Mouse (Mus musculus): ENCODE results near the gene Gm49373.
"Not testable (repeated sequence)": the region's sequence is repeated elsewhere in the genome, so short reads cannot be mapped to it uniquely, and the experiment has no call there.

The Gm49373 gene

DNA sequence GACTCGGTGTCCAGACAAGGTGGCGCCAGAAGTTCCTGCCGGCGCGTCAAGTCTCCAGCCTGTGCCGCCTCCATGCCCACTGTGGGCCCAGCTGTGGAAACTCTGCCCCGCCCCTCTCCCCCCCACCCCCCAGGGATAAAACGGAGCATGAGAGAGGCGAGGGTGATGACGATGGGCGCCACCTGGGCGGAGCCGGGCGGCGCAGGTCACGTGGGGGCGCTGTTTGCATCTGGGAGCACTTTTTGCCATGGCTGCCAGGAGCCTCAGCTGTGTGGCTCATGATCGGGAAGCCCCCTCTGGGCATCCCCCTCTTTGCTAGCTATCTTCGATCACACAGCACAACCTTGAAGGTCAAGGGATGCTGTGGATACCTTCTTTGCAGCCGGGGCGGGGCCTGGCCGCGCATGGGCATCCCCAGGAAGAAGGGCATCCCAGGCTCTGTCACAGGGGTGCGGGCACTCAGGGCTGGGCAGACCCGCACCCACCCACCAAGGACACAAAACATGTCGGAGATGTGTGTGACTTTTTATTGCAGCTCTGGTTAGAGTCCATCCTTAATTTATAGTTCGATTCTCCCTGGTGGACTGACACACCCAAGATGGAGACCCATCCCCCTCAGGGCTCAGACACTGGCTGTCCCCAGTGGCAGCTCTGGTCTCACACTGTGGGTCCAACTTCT, 5.8 kb downstream of the Gm49373 start, which contains the start of gene Zglp1:
Gene Zglp1 (minus strand): TSS at position 88 of the 679 bp plus-strand sequence.
- no peak for DNase-seq

DNA sequence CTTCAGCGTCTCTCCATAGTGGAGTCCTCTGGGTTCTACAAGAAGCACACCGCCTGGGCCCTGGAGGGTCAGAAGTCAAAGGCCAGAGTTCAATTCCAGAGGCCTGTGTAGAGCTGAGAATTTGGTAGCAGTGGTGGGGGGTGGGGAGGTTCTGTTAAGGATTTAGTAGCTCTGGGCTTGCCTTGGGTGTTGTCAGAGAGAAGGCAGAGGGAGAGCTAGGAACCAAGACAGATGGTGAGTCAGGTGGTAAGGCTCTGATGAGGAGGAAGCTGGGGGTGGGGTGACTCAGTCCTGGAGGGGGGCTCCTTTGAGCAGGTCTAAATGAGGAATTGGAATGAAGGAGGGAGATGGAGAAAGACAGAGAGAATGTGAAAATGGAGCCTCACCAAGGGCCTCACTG, 10.0 kb downstream of the Gm49373 start:
- no peak for DNase-seq

DNA sequence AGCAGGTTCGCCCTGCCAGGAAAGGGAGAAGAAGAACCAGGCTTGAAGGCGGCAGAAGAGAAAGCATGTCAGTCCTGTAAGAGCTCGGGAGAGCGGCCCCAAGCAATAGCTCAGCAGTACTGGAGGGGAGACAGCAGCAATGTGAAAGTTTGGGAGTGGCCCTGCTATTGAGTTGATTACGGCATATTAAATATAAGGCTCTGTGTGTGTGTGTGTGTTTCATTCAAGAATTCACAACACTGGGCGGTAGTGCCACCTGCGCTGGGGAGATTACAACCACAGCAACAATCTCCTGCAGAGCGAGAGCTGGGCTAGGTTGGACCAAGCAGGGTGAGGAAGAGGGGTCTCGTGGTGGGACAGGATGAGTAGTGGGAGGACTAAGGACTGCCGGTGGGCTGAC, 21.3 kb downstream of the Gm49373 start:
- no peak for DNase-seq

DNA sequence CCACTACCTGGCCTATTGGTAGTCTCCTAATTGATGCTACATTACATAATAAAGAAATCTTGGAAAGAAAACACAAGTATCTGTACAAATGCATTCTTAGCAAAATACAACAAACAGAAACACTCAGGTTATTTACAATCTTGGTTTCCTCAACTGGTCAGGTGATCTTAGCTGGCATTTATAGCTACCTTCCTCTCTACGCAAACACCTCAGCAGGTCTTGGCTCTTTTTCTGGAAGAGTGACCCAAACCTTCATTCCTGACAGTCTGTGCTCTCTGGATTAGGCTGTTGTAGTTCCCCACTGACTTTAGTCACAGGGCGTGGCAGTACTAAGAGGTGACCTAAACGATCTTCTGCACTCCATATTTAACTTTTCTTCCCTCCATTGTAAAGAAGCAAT, 27.7 kb downstream of the Gm49373 start:
- DNase-seq: no peak

DNA sequence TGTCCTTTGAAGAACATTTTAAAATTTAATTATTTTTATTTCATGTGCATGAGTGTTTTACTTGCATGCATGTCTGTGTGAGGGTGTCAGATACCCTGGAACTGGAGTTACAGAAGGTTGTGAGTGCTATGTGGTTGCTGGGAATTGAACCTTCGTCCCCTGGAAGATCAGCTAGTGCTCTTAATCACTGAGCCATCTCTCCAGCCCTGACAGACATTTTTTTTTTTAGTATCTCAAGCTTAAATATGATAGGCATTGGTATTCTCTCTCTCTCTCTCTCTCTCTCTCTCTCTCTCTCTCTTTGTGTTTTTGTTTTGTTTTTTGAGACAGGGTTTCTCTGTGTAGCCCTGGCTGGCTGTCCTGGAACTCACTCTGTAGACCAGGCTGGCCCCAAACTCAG, 28.1 kb downstream of the Gm49373 start:
- not testable (repeated sequence) for DNase-seq

DNA sequence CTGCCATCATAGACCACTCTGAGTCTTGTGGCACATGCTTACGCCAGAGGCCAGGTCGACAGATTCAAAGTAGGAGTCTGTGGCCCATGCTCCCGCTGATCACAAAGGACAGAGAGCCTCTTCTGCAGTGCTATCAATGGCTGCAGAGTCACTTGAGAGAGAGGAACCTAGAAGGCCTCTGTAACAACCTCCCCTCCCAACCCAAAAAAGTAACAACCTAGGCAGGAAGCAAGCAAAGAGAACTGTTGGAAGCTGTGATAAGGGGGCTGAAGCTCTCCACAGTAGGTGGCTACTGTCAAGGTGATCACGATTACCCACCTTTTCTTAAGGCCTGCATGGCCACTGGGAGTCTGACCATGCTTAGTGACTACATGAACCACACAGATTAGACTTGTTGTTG, 29.3 kb downstream of the Gm49373 start:
- DNase-seq: no peak

DNA sequence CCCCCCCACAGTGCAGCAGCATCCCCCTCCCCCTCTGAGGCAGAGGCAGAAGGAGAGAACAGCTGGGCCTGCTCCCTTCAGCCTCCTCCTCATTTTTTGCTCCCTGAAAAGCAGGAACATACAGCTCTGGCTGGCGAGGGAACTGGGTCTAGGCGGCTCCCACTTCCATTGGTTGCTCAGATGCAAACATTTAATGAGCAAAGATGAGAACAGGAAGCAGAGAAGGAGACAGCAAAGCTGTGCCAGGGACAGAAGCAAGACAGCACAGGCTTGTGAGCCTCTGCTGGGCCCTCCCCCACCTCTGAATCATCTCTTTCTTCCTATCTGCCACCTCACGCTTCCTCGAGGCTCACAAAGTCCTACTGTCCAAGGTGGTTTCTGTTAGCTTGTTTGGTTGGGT, 31.6 kb downstream of the Gm49373 start:
- DNase-seq: peak; percentile 34 to 54

DNA sequence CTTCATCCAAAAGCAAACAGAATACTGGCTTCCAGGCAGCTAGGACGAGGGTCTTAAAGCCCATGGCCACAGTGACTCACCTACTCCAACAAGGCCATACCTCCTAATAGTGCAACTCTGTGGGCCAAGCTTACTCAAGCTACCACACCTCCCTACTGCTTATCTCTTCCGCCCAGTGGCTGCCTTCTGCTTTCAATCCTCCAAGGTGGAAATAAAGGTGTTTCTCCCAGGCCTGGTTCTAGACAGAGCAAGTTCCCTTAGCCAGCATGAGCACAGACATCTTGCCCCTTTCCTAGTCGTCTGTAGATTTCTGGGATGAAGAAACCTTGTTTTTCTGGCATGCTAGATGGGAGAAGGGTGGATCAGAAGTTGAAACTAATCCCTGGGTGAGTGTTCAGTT, 33.1 kb downstream of the Gm49373 start:
- DNase-seq: no peak

DNA sequence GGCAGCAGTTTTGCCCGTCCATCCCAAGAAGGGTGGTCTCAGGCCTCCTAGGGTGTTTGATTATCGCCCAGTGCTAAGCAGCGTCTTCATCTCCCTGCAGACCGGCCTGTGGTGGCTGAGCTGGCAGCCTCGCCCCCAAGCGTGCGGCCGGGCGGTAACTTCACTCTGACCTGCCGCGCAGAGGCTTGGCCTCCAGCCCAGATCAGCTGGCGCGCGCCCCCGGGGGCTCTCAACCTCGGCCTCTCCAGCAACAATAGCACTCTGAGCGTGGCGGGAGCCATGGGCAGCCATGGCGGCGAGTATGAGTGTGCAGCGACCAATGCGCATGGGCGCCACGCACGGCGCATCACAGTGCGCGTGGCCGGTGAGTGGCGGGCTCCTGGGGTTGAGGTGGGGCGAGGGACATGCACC, 35.4 kb downstream of the Gm49373 start:
- DNase-seq: peak; percentile 69 to 79

DNA sequence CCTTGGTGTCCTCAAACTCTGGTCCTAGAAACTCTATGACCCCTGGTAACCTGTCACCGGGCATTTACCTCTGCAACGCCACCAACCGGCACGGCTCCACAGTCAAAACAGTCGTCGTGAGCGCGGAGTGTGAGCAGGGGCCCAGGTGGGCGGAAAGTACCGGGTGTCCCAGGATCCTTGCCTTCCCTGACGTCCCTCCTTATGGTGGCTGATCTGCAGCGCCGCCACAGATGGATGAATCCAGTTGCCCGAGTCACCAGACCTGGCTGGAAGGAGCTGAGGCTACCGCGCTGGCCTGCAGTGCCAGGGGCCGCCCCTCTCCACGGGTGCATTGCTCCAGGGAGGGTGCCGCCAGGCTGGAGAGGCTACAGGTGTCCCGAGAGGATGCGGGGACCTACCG, 36.2 kb downstream of the Gm49373 start:
- DNase-seq: peak in 1 of 2 experiments; percentile 40

DNA sequence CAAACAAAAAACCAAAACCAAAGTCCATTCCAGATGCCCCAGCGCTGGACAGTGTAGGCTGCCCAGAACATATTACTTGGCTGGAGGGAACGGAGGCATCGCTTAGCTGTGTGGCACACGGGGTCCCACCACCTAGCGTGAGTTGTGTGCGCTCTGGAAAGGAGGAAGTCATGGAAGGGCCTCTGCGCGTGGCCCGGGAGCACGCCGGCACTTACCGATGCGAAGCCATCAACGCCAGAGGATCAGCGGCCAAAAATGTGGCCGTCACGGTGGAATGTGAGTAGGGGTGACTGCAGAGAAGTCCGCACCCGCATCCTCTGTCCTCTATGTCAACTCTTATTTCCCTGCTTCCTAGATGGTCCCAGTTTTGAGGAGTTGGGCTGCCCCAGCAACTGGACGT, 36.7 kb downstream of the Gm49373 start:
- peak in 1 of 2 experiments; percentile 29 for DNase-seq

DNA sequence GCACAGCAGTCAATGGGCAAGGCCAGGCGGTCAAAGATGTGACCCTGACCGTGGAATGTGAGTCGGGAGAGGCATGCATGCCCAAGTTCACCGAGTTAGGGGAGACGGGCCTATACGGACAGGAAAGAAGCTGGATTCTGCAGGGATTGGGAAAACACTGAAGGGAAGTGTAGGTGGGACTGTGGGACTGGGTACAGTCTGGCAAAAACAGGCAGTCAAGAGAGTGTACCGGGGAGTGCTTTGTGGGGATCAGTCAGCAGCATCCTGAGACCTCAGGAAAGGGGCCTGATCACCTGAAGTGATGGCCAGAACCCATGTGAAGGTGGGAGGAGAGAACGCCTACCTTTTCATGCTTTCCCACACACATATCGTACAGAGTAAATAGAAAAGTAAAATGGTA, 37.3 kb downstream of the Gm49373 start:
- no peak for DNase-seq

DNA sequence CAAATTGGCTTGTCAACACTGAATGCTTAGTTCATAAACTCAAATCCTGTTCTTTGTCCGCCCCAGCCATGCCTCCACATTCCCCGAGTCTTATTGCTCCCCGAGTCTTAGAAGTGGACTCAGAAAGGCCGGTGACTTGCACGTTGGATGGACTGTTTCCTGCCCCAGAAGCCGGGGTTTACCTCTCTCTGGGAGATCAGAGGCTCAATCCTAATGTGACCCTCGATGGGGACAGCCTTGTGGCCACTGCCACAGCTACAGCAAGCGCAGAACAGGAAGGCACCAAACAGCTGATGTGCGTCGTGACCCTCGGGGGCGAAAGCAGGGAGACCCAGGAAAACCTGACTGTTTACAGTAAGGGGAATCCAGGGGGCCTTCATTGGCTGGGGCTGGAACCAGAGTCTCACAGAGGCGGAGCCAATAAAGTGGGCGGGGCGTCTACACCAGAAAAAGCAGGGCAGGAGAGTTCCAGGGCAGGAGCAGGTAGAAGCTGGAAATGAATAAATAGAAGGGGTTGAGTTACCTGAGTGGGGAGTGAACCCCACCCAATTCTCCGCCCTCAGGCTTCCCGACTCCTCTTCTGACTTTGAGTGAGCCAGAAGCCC, 38.3 kb downstream of the Gm49373 start:
- peak; percentile 57 to 62 for DNase-seq

DNA sequence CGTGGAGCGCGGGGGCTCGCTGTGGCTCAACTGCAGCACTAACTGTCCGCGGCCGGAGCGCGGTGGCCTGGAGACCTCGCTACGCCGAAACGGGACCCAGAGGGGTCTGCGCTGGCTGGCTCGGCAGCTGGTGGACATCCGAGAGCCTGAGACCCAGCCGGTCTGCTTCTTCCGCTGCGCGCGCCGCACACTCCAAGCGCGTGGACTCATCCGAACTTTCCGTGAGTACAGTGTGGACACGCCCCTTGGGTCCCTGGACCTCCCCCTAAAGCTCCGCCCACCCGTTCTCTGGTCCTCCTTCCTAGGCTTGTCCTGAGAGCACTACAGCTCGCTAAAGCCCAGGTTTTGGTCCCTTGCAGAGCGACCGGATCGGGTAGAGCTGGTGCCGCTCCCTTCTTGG, 39.8 kb downstream of the Gm49373 start:
- DNase-seq: peak; percentile 91 to 94

DNA sequence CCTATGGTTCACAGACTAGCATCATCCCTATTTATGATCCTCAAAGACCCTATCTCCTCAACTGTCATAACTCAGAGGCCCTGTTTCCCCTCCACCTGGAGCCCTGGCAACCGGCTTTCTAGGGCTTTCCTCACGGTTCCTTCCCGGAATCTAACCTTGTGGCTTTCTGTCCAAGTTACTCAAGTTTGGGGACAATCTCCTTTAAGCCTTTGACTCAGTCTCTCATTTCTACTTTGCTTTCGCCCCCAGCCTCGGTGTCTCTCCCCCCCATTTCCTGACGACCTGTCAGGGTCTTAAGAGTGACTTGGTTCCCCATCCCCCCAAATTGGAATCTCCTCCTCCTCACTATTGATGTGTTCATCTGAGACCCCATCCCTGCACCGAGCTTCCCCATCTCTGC, 40.4 kb downstream of the Gm49373 start:
- no peak for DNase-seq

DNA sequence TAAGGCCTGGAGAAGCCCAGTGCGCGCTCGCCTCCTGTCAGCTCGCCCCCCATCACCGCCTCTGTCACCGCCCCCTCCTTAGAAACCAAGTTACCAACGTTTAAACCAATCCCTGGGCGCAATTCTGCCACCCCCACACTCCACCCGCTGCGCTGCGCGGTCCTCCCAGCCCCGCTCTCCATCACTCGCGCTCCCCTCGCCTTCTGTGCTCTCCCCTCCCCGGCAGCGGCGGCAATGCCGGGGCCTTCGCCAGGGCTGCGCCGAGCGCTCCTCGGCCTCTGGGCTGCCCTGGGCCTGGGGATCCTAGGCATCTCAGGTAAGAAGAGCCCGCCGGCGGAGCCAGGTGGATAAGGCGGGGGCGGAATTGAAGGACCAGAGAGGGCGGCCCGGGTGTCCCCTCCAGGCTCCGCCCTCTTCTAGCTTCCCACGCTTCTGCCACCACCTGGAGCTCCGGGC, 41.0 kb downstream of the Gm49373 start, which contains the start of gene Icam5:
Gene Icam5 (plus strand): TSS at position 178 of the 456 bp plus-strand sequence.
- DNase-seq: peak; percentile 37 to 45

DNA sequence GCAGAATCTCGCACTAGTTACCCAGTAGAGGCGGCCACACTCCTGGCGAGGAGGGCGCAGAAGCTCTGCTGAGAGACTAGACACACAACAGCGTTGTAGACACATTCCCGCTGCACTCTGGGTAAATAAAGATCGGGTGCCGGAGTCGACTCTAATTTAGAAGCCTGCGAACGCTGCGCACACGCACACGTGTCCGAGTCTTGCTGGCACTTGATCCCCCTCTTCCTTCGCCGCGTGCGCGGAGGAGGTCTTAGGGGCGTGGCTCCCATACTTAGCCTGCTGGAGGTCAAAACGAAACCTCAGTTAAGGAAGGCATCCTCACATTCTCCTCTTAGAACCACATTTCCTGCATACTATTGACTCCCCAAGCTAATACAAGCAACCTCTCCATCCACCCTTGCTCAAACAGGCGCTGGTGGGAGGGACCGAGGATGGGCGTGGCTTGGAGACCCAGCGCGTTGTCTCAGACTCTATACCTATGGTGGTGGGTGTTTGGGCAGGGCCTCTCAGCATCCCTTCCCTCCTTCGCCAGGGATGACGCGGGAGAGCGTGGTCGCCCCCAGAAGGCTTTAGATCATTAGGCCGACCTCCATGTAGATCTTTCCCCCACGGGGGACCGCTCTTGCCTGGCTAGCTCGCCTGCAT, 41.5 kb downstream of the Gm49373 start:
- peak; percentile 65 to 81 for DNase-seq

DNA sequence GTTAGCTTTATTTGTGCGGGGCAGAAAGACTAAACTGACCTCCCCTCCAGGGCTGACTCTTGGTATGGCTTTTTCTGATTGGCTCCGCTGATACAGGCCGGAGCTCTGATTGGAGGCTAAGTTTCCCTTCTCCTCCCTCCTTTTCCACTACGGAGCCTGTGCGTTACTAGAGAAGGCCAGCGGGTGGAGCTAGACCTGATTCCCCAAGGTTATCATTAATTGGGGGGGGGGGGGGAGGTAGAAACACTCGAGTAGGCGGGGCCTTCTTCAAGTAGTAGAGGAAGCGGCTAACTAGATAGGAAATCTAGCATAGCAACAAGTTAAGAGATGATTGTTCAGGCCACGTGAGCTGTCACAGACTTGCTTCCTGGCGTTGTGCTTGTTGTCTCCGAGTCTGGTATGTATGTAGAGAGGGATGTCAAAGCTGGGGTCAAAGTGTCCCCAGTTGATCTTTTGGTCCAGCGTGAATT, 42.1 kb downstream of the Gm49373 start:
- DNase-seq: peak; percentile 93 to 95

DNA sequence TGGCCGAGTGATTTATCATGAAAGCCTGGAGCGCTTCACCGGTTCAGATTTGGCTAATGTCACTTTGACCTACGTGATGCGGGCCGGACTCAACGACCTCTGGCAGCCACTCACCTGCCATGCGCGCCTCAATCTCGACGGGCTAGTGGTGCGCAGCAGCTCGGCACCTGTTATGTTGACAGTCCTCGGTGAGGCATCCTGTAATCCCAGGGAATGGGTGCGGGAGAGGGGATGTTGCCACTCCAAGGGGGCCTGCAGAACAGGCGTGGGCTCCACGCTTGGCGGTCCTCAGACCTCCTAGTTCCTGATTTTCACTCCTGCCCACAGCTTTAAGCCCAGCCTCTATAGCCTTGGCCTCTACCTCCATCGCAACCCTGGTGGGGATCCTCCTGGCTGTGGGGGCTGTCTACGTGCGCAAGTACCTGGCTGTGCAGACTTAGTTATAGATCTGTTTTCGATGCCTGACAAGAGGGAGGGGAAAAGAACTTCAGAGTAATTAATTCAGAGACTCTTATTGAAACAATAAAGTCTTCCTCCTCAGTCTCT, 42.8 kb downstream of the Gm49373 start:
- DNase-seq: peak in 1 of 2 experiments; percentile 20

DNA sequence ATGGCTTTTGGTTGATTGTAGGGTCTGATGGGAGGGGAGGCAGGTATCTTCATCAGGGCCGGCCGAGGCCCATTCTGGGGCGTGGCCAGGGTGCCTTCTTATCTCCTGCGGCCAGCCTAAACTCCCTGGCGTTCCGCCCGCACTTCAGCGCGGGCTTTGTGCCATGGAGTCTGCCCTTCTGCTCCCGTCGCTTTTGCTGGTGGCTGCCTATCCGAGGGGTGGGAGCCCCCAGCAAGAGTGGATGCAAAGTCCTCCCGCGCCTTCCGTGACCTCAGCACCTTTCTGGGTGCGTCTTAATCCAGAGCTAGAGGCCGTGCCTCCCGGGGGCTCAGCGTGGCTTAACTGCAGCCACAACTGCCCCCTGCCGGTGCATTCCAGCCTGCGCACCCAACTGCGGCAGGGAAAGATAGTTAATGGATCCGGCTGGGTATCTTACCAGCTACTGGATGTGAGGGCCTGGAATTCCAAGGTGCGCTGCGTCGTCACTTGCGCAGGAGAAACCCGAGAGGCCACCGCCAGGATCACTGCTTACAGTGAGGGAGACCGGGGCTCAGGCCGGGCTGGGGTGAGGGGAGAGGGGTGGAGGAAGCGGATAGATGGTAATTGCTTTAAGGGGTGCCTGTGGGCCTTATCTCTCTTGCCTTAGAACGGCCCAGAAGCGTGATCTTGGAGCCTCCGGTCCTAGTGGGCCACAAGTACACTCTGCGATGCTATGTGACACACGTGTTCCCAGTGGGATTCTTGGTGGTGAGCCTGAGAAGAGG, 43.4 kb downstream of the Gm49373 start, which contains the start of gene Icam4:
Gene Icam4 (plus strand): TSS at position 83 of the 764 bp plus-strand sequence.
- DNase-seq: peak; percentile 90 to 92

DNA sequence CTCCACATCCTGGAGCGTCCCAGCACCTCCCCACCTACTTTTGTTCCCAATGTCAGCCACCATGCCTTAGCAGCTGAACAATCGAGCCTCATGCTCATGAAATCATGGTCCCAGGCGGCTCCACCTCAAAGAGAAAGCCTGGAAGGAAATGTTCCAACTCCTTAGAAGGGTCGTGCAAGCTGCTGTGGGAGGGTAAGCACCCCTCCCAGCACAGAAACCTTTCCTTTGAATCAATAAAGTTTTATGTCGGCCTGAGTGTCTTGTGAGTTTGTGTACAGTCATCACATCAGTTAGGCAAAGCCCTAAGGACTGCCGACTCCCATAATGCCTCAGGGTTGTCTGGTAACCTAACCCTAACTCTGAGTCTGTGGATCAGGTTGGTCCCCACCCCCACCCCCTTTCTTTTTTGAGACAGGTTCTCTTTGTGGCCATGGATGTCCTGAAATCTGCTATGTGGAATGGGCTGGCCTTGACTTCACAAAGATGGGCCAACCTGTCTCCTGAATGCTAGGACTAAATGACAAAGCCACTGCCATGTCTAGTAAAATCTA, 44.3 kb downstream of the Gm49373 start:
- DNase-seq: no peak

DNA sequence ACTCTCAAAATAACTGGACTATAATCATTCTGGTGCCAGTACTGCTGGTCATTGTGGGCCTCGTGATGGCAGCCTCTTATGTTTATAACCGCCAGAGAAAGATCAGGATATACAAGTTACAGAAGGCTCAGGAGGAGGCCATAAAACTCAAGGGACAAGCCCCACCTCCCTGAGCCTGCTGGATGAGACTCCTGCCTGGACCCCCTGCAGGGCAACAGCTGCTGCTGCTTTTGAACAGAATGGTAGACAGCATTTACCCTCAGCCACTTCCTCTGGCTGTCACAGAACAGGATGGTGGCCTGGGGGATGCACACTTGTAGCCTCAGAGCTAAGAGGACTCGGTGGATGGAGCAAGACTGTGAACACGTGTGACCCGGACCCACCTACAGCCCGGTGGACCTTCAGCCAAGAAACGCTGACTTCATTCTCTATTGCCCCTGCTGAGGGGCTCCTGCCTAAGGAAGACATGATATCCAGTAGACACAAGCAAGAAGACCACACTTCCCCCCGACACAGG, 45.1 kb downstream of the Gm49373 start:
- no peak for DNase-seq
